Mouse (Mus musculus) midbrain, embryonic 12.5 days (tissue): ENCODE results near the gene Chd8. TPM values are rescaled to one million over a fixed set of nuclear protein-coding genes. Genes with fewer than 3 reads are reported as not detected.

Experiments
- polyA plus RNA-seq: library from polyadenylated mRNA; unstranded; fragments of >200 nt; fragmentation: Nextera tagmentation; extraction: Ambion mirVana; gene quantifications from 2 replicates; pipeline ENCODE4 v1.2.1, GENCODE M21; 2016

The Chd8 gene
- polyA plus RNA-seq, 1 experiment from 2014 or later, result 62.5 TPM

Other genes starting within 250 kb of the Chd8 start
- 1.0 and 2.1 TPM in 2 replicates for gene Tmem253, start 242.1 kb downstream of the Chd8 start, polyA plus RNA-seq
- 111 and 112 TPM in 2 replicates for gene Zfp219, start 237.0 kb downstream of the Chd8 start, polyA plus RNA-seq
- gene Olfr221, start 215.3 kb downstream of the Chd8 start, polyA plus RNA-seq, result not detected in 2 replicates
- 770 and 818 TPM in 2 replicates for gene Hnrnpc, start 153.8 kb downstream of the Chd8 start, polyA plus RNA-seq
- 62.6 and 69.2 TPM in 2 replicates for gene Rpgrip1, start 147.1 kb downstream of the Chd8 start, polyA plus RNA-seq
- gene Supt16, start 60.4 kb downstream of the Chd8 start, polyA plus RNA-seq, result 75.2 and 82.9 TPM in 2 replicates
- gene Tox4, start 21.4 kb upstream of the Chd8 start, polyA plus RNA-seq, result 53.0 and 54.2 TPM in 2 replicates
- gene Rab2b, start 21.8 kb upstream of the Chd8 start, polyA plus RNA-seq, result 38.5 and 45.8 TPM in 2 replicates
- gene Mettl3, start 47.3 kb upstream of the Chd8 start, polyA plus RNA-seq, result 58.8 and 62.1 TPM in 2 replicates
- gene Sall2, start 71.0 kb upstream of the Chd8 start, polyA plus RNA-seq, result 70.3 and 77.6 TPM in 2 replicates
- gene Olfr1513, start 98.6 kb upstream of the Chd8 start, polyA plus RNA-seq, result not detected in 2 replicates
- gene Olfr1512, start 121.4 kb upstream of the Chd8 start, polyA plus RNA-seq, result not detected in 2 replicates
- gene Olfr1511, start 139.6 kb upstream of the Chd8 start, polyA plus RNA-seq, result 0.15 TPM in 1 of 2 replicates, not detected in the other
- gene Olfr1510, start 156.6 kb upstream of the Chd8 start, polyA plus RNA-seq, result not detected in 2 replicates
- gene Olfr1509, start 185.2 kb upstream of the Chd8 start, polyA plus RNA-seq, result not detected in 2 replicates
- not detected in 2 replicates for gene Olfr1508, start 209.7 kb upstream of the Chd8 start, polyA plus RNA-seq
- gene Olfr1507, start 238.0 kb upstream of the Chd8 start, polyA plus RNA-seq, result not detected in 2 replicates